In the genomic region with DNA sequence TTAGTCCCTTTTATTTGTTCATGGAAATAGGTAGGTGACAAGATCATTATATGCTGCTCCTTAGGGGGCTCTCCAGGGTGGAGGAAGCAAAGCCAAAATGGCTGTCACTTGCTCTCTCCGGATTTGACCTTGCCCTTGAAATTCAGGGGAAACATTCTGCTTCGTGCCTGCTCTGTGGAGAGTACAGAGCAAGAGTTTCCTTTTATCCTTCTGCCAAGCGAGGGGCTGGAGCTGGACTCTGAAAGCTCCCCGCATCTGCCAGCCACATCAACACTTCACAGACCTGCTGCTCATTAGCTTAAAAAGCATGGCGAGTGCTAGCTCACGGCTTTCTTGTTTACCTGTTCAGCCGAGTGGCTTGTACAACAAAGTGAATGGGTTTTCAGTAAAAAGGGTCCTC, we compare ENCODE assay signal across 19 mouse cellular contexts.
DNase-seq lines count a peak whose midpoint lies in the region; TF ChIP-seq lines count a peak whose summit lies in the region.
"Had no signal": no experiment of that assay in that cellular context is flagged by ENCODE, and none has a peak within 500 bp of the region (broad histone marks: within the 10 kb centered on the region; RNA-seq: fewer than 3 reads in every experiment).

No protein-coding gene starts in this region.

- TF ChIP-seq POLR2A in liver, adult 2 months (IDR thresholded peaks at IDR 0.05; ENCODE audit: extremely low read depth, insufficient read depth, low read length): no peak

- H3K36me3 ChIP-seq in liver, adult 2 months (ENCODE audit: control insufficient read depth, insufficient read depth, low read length): peaks cover 74% of the 10 kb centered on the region
- H3K36me3 ChIP-seq: embryonic facial prominence, embryonic 10.5 days; limb, embryonic 12.5 days had no signal

- no peak overlapping the region for H3K27ac ChIP-seq in liver, adult 2 months (replicated peaks; ENCODE audit: insufficient read depth, low read depth, low read length)
- no peak overlapping the region for H3K27ac ChIP-seq in left cerebral cortex, adult 2 months
- H3K27ac ChIP-seq: embryonic facial prominence, embryonic 10.5 days; gastrocnemius, adult 2 months; limb, embryonic 12.5 days; liver, embryonic 14.5 days had no signal

- intact Hi-C loops in left cerebral cortex, adult 2 months (cut with DNase I): no loop called here

- H3K4me1 ChIP-seq in liver, adult 2 months (ENCODE audit: control insufficient read depth, insufficient read depth, low read length): no peaks in the 10 kb centered on the region

- TF ChIP-seq CTCF in liver, adult 2 months (IDR thresholded peaks at IDR 0.05; ENCODE audit: low read depth, low read length): no peak
- no peak for TF ChIP-seq CTCF in left cerebral cortex, adult 2 months (IDR thresholded peaks at IDR 0.05)

- H3K27me3 ChIP-seq in liver, adult 2 months (ENCODE audit: control insufficient read depth, insufficient read depth, low read length): no peaks in the 10 kb centered on the region
- H3K27me3 ChIP-seq: limb, embryonic 12.5 days; Patski had no signal

- H3K79me2 ChIP-seq in liver, adult 2 months (ENCODE audit: control insufficient read depth, insufficient read depth, low read length): no peaks in the 10 kb centered on the region

- no peak overlapping the region for H3K4me3 ChIP-seq in liver, adult 2 months (ENCODE audit: insufficient read depth, low read depth, low read length)
- no peak overlapping the region for H3K4me3 ChIP-seq in left cerebral cortex, adult 2 months
- H3K4me3 ChIP-seq: embryonic facial prominence, embryonic 10.5 days; gastrocnemius, adult 2 months; limb, embryonic 12.5 days; myocyte had no signal

- H3K9ac ChIP-seq in liver, adult 2 months (ENCODE audit: low read depth, low read length): no peak overlapping the region
- H3K9ac ChIP-seq: limb, embryonic 12.5 days; liver, embryonic 14.5 days had no signal

- DNase-seq in adrenal gland, adult (ENCODE audit: inconsistent age in 2 of 2, low spot score in 1 of 2): peak; percentile 18 to 57
- no peak for DNase-seq in adrenal gland, postnatal 4 days (ENCODE audit: low spot score in 2 of 2)
- DNase-seq in liver, adult 2 months (ENCODE audit: extremely low read depth, low read depth, low spot score): peak; percentile 10
- no peak for DNase-seq in liver
- DNase-seq in right cerebral cortex, postnatal 10 days (ENCODE audit: low spot score in 2 of 2): peak; percentile 27 to 31
- no peak for DNase-seq in right cerebral cortex, postnatal 25 days
- no peak for DNase-seq in left cerebral cortex, adult 2 months (ENCODE audit: extremely low spot score in 1 of 2, low spot score in 2 of 2)
- DNase-seq in thymus, postnatal 36 days: no peak
- DNase-seq: cerebellum, adult 11-12 months; cerebellum, postnatal 36 days; gastrocnemius, adult 2 months; kidney, adult 2 months; kidney, postnatal 36 days; layer of hippocampus, adult 9-11 months had no signal

- 73% methylated on average over 7 of the region's 7 CpGs for WGBS in liver, adult 2 months

Comparison
In these comparisons a context has a peak if more than half of its experiments do, and no peak if none do; other contexts are left out.
1. DNase-seq: peak in adrenal gland, adult (2 of 2), liver, adult 2 months (single experiment) and right cerebral cortex, postnatal 10 days (2 of 2); none in adrenal gland, postnatal 4 days (0 of 2), liver (single experiment), right cerebral cortex, postnatal 25 days (single experiment), left cerebral cortex, adult 2 months (0 of 2) and thymus, postnatal 36 days (0 of 2).